Mouse (Mus musculus): ENCODE measurements around the gene Tcp1.

- no peak for TF ChIP-seq MAFK (IDR thresholded peaks at IDR 0.05; ENCODE audit: borderline replicate concordance, low read depth, low read length)
- no peak for TF ChIP-seq CTCF (IDR thresholded peaks at IDR 0.05 in 2 of 3, conservative IDR thresholded peaks at IDR 0.05 in 1 of 3; ENCODE audit: control insufficient read depth in 1 of 3, insufficient read depth in 1 of 3, low read depth in 2 of 3, low read length in 3 of 3, poor library complexity in 1 of 3, severe bottlenecking in 1 of 3)
- TF ChIP-seq POLR2A (IDR thresholded peaks at IDR 0.05; ENCODE audit: control insufficient read depth in 1 of 2, insufficient read depth in 1 of 2, low read depth in 1 of 2, low read length in 2 of 2, poor library complexity in 1 of 2), result no peak
- no peak for TF ChIP-seq USF1 (IDR thresholded peaks at IDR 0.05; ENCODE audit: low read depth, low read length)
- no peak for TF ChIP-seq MAX (IDR thresholded peaks at IDR 0.05; ENCODE audit: low read length)
- TF ChIP-seq ETS1 (IDR thresholded peaks at IDR 0.05; ENCODE audit: low read depth, low read length), result no peak
- TF ChIP-seq EP300 (IDR thresholded peaks at IDR 0.05; ENCODE audit: low read depth in 1 of 2, low read length in 2 of 2), result no peak
- no peak for TF ChIP-seq NRF1 (IDR thresholded peaks at IDR 0.05; ENCODE audit: insufficient read depth, low read depth, low read length, poor library complexity, severe bottlenecking)
- no peak for TF ChIP-seq POLR2AphosphoS5 (IDR thresholded peaks at IDR 0.05; ENCODE audit: borderline replicate concordance, low read depth, low read length)
- TF ChIP-seq MAZ (IDR thresholded peaks at IDR 0.05; ENCODE audit: low read depth, low read length), result no peak
- TF ChIP-seq JUND (IDR thresholded peaks at IDR 0.05; ENCODE audit: low read depth, low read length), result no peak
- no peak for TF ChIP-seq TCF12 (IDR thresholded peaks at IDR 0.05; ENCODE audit: low read depth, low read length)
Observed at GRCm38 (mm10) chr17:12935719-12936118, 20.2 kb downstream of the Tcp1 start.
